Mouse (Mus musculus) spleen, adult 18-20 months (tissue): ENCODE measurements around the gene Relb.
A peak's percentile ranks its signal among the peaks of the same experiment; 100 is the strongest.

Experiments
- DNase-seq, 2 experiments: peaks; one replicate each; pipeline ENCODE4 v3.0.0; 2022; ENCODE audit warnings: mixed read lengths in 2 of 2

Relb gene

GRCm38 (mm10) chr7:19578436-19578835 is 50.8 kb downstream of the Relb start:
- no peak for DNase-seq

- peak; percentile 59 to 71 for DNase-seq
Measured at GRCm38 (mm10) chr7:19577877-19578414, 51.3 kb downstream of the Relb start.

DNA sequence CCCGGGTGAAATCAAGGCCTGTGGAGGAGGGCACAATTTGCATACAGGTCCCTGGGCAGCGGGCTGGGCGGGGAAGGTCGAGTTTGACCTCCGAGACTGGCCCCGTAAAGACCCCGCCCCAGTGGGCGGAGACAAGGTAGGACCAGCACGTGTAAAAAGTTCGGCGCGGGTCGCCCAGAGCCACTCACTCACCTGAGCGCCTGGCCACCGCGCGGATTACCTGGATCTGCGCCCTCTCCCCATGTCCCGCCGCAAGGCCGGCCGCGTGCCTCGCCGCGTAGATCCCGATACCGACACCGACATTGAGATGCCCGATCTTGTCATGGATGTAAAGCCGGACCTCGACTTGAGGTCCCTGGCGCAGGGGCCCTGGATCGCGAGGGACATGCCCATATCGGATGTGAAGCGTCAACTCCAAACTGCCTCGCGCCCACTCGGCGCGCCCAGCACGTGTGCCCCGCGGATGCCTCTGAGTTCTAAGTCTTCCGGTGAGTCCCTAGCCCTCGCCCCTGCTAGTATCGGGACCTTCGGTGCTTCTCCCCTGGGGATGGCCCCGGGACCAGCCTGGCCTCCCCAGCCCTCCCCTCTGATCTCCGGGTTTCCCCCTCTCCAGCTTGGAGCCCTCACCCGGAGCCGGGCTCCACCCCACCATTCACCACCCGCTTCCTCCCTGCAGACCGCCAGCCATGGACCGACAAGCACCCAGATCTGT is 51.9 kb downstream of the Relb start, which contains the start of the genes Zfp296 and Gemin7:
Gene Zfp296 (plus strand): TSS at position 147 of the 712 bp plus-strand sequence.
Gene Gemin7 (minus strand): TSS at position 455 of the 712 bp plus-strand sequence.
- DNase-seq: peak; percentile 73 to 78

DNA sequence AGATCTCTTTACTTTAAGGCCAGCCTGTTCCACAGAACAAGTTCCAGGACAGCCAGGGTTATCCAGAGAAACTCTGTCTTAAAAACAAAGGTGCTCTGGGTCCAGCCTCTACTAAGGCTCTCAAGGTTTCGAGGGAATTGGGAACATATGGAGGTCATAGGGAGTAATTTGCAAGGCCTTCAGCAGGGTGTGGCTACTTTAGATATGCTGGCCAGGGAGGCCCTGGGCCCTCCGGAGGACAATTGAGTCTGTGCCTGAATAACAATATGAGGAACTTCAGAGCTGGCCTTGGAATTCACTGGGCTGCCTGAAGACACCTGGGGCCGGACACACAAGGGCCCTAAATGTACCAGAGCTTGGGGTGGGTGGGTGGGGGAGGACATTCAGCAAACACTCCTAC is 53.7 kb downstream of the Relb start:
- no peak for DNase-seq

- DNase-seq: no peak
Measured at GRCm38 (mm10) chr7:19573776-19574140, 55.5 kb downstream of the Relb start.

DNA sequence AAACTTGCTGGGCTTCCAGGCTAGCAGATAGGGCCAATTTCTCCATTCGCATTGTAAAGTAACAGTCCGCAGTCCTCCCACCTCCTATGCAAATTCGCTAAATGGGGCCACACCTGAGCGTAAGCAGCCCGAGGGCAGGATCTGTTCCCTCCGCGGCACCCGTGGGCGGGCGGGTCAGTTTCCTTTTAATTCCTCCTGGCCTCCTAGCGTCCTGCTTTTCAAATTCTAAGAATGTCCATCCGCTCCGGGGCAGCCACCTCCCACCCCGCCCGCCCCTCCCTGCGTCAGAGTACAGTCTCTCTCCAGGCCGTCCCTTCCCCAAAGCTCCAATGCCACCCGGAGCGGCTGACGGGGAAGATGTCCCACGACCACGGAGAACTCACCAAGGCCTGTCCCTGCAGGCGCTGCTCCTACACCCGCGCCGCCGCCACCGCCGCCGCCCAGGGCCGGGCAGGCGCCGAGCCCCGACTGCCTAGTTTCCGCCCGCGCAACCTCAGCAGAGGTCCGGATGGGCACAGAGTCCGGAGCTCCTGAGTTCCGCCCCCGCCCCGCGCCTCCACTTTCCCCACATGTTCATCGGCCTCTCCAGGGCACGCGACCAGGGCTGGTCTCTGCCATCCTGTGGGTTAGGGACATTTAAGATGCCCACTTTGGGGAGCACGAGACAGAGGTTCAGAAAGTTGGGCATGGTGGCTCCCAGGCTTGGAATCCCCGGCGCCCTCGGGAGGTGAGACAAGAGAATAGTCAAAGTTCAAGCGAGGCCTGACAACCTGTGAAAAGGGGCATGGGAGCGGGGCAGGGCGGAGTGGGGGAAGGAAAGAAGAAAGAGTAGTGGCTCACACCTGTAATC is 56.1 kb downstream of the Relb start:
- DNase-seq: peak; percentile 63 to 78

- no peak for DNase-seq
Measured at GRCm38 (mm10) chr7:19569647-19570046, 59.6 kb downstream of the Relb start.

DNA sequence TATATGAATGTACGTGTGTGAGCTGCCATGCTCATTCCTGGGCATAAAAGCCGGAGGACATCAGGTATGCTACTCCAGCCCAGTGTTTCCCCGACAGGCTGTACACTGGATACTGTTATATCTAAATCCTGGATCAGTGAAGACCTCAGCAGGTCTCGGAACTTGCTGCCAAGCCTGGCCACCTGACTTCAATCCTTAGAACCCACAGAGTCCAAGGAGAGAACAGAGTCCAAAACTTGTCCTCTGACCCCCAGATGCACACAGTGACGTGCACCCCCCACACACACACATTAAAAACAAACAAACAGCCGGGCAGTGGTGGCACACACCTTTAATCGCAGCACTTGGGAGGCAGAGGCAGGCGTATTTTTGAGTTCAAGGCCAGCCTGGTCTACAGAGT is 61.8 kb downstream of the Relb start:
- DNase-seq: no peak

DNA sequence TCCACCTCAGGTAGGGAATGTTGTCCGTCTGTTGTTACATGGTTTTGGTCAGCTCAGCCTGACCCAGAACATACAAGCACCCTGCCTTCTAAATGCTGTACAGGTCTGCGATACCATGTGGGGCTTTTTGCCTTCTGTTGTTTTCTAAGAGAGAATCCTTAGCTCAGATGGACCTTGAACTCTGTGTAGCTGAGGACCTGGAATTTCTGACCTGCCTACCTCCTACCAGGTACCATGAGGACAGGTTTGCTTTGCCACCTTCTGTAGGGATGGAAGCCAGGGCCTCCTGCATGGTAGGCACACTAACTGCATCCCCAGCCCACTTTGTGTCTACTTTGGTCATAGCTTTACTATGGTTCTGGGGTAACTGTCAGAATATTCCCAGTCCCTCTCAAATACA is 63.4 kb downstream of the Relb start:
- no peak for DNase-seq

DNA sequence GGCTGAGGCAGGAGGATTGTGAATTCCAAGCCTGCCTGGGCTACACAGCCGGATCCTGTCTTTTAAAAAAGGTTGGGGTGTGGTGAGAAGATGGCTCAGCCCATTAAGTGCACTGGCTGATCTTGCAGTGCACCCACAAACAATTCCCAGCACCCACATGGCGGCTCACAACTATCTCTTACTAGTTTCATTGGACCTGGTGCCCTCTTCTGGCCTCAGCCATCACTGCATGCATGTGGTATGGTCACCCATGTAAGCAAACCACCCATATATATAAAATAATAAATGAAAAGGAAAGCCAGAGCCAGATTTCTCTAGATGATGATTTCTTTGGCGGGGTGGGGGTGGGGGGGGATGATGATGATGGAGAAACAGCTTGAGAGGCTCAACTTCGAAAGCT is 64.8 kb downstream of the Relb start:
- no peak for DNase-seq

DNA sequence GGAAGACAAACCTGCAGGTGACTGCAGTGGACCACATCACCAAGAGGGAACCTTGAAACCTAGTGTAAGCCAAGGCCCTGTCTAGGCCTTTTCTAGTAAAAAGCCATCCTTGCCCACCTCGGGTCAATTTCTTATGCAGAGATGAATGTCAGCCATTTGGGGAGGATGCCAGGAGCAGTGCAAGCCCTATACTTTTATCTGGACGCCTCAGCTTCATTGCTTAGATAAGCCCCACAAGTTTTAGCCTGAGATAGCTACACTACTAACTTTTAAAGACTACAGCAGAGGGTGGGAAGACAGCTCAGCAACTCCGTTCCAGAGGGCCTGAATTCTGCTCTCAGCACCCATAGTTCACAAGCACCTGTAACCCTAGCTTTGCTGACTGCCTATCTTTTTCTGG is 65.4 kb downstream of the Relb start:
- DNase-seq: no peak

DNA sequence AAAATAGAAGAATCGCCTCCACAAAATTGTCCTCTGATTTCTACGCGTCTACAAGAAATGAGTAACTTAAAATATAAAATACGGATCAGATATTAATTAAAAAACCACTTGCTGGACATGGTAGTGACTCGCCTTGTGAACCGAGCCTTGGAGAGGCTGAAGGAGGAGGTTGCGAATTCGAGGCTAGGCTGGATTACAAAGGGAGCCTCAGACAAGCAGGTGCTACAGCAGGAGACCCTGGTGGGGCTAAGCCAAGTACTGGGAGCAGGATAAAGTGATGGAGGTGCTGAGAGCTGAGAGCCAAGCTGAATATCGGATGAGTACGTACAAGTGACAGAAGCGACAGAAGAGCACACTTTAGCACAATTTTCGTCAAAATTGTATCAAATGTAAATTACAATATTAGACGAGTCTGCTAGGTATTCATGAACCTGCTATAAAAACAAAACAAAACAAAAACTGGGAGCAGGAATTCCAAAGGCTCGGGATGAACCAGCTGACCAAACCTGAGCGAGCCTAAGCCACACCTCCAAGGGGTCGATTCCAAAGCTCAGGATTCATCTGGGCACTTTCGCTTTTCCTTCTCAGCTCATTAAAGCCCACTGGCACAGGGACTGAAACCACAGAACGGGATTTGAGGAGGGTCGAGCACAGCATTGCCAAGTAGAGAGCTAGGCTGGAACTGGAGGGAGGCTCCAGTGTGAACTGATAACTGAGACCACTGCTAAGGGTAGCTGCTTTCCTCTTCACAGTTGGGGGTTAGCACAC is 66.4 kb downstream of the Relb start, which contains the start of gene Ppp1r37:
Gene Ppp1r37 (minus strand): TSS at position 434 of the 768 bp plus-strand sequence.
- DNase-seq: no peak

- DNase-seq: peak; percentile 80 to 87
Measured at GRCm38 (mm10) chr7:19561765-19562642, 67.2 kb downstream of the Relb start.

DNA sequence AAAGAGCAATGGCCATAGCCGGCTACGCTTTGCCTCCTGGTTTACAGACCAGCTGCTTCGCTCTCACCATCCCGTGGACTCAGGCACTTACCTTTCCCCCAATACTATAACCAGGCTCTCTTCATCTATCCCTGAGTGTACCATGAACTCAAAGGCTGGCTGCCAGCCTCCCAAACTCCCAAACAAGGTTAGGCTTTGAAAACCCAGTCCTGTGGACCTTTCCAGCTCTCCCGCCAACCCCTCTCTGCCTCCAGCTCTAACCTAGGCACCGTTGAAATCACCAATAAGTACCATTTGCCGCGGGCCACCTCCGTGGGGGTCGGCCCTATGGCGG is 67.8 kb downstream of the Relb start:
- DNase-seq: no peak

DNA sequence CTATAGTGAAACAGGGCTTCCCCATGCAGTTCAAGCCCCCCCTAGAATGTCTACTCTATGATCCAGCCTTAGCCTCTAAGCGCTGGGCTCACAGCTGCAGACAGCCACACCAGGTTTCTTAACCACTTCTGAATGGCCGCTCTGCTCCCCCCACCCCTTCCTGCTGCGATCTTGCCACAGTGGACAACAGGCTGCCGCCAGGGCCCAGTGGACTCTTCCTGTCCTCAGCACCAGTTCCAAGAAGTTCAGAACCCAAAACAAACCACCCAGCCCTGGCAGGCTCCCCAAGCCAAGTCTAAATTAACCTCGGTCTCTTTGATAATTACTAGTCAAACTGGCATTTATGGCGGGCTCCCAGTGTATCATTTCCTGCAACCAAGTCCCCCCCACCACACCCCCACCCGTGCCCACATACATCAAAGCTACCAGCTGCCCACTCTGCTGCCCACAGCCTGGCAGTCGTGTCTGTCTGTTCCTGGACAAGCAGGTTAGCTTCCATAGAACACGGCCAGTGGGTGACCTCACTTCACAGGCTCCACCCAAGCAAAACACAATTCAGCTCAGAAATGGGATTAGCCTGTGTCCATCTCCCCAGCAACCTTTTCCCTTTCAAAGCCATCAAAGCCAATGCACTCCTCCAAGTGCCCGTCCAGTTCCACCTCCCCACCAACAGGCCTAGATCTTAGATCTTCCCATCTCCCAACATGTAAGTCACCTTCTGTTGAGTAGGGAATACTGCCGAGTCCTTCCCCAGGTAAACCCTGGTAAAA is 68.6 kb downstream of the Relb start:
- no peak for DNase-seq

GRCm38 (mm10) chr7:19558965-19559364 is 70.3 kb downstream of the Relb start:
- no peak for DNase-seq

- no peak for DNase-seq
Measured at GRCm38 (mm10) chr7:19557982-19558900, 71.0 kb downstream of the Relb start.

DNA sequence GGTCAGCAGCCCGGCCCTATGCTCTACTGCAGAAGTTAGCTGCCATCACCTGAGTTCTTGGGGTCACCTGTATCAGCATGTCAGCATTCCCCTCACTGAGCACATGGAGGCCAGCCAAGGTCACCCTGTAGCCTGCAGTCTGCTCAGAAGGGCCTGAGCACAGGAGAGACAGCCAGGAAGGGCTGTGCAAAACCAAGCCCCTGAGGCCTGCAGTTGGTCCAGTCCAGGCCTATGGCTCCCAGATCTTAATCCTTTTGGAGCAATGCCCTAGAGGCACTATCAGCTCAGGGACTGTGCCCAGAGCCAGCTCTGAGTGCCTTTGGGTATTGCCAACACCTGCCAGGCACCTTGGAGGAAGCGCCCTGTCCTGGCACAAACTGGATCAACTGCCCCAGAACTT is 72.2 kb downstream of the Relb start:
- no peak for DNase-seq
